Mouse (Mus musculus) left cerebral cortex, postnatal 14 days (tissue): ENCODE results near the gene Pde6g. TPM values are rescaled to one million over a fixed set of nuclear protein-coding genes. Genes with fewer than 3 reads are reported as not detected.

Experiments
- DNase-seq, 2 experiments: peaks; one replicate each; pipeline ENCODE4 v3.0.0; 2021 to 2022; ENCODE audit warnings: low spot score in 2 of 2, mixed read lengths in 1 of 2
- intact Hi-C: fragments of 180-260 bp; cut with DNase I; formaldehyde crosslinking; loops from one replicate; pipeline ENCODE4 v1.15.1; 2025
- long read RNA-seq, 2 experiments: library from polyadenylated mRNA; stranded (forward); transcript quantifications; one replicate each; pipeline ENCODE4 v2.0.0; 2021
- total RNA-seq, 2 experiments: library from RNA; stranded (reverse); gene quantifications; 2 replicates each; pipeline ENCODE4 v1.2.3; 2021

Pde6g gene
- under 1 TPM; 0.40 TPM for total RNA-seq
- long read RNA-seq, experiment 1: 0 reads
- long read RNA-seq, experiment 2: 0 reads

DNA sequence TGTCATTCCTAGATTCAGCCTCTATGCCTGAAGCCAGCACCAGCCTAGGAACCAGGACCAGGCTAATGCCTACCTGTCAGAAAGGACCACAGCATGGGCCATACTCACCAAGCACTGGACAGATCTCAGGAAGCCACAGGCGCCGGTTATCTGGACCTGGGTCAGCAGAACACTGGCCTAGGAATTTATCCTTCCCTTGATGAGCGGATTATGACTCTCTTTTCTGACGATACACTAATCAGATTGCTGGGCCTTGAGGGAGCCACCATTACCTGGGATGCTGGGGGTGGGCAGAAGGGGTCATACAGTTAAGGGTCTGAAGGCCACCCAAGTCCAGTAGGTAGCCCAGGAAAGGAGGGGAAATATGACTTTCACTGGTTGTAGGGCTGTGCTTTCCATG is at the start of gene Pde6g:
Gene Pde6g, minus strand, starts transcription at position 195 of the 400 bp plus-strand sequence.
- DNase-seq: no peak
- intact Hi-C loops: no loop called here

DNA sequence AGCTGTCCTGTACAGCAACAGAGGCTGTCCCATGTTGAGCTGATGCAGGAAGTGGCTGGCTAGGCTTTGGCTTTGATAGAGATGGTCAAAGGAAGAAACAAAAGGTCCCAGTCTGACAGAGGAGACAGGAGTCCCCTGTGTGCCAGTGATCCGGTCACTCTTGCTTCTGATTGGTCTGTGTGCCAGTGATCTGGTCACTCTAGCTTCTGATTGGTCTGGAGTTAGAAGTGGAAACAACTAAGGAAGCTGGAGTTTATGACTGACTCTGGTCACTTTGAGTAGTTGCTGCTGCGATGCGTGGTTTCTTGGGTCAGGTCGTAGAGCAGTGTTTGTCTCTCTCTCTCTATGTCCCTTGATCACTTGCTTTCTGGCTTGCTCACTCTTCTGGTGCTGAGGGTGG is 48.4 kb upstream of the Pde6g start:
- no peak for DNase-seq
- intact Hi-C loops: no loop called here

DNA sequence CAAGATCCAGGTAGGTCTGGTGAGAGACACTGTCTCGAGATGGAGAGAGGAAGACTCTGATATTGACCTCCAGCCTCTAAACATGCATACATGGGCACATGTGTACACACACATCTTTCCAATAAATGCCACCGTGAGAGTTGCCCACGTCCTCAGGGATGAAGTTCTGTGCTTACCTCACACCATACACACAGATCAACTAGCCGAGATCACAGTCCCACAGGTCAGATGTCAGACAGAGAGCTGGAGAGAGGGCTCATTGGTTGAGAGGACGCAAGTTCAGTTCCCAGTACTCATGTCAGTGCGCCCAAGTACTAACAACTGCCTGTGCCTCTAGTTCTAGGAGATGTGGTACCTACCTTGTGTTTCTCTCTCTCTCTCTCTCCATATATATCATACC is 47.7 kb upstream of the Pde6g start:
- DNase-seq: no peak
- intact Hi-C loops: no loop called here

DNA sequence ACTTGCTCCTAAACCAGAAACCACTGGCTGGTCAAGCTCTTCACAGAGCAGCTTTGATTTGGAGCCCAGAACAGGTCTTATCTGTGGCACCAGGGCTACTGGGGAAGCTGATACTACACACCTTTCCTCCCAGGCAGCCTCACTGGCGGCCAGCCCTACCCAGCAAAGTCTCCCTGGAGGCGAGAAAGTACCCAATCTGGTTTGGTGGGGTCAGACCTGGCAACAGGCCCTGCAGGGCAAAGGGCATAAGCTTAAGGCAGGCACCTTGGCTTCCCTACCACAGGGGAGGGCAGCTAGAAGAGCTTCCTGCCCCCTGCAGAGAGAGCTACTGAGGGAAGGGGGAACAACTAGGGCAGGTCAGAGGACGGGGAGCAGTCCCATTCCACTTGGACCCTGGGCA is 47.1 kb upstream of the Pde6g start:
- DNase-seq: no peak

DNA sequence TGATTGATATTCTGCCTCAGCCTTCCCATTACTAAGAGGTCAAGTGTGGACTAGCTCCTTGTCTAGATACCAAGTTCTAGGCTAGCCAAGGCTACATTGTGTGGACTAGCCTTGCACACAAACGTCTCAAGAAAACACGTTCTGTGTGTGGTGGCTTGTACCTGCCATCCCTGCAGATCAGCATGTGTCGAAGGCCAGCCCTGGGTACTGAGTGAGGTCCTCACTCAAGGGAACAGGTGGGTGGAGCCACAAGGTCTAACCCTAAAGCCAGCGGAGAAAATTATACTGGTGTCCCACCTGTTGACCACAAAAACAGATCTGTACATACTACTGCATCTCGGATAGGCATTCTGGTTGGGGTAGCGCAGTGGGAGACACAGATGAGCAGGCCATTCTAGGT is 46.6 kb upstream of the Pde6g start:
- intact Hi-C loops: no loop called here
- DNase-seq: no peak

More for the DNA sequence above, 47.1 kb upstream of the Pde6g start:
- intact Hi-C loops: no loop called here

DNA sequence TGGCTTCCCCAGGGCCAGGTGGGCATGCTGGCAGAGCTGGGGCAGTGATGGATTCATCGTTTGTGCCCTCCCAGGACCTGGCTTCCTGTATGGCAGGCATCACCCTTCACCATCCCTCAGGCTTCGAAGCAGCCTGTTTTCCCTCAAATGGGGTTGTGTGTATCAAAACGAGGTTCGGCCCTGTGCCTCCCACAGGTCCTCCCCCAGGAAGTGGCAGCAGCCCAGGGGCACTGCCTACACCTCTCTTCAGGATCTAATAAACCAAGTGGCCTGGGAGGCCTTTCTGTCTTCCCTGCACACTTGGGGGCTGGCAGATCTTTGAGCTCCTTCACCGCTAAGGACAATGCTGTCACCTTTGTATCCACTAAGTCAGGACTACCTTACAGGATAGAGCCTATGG is 45.6 kb upstream of the Pde6g start:
- intact Hi-C loops: no loop called here
- no peak for DNase-seq

DNA sequence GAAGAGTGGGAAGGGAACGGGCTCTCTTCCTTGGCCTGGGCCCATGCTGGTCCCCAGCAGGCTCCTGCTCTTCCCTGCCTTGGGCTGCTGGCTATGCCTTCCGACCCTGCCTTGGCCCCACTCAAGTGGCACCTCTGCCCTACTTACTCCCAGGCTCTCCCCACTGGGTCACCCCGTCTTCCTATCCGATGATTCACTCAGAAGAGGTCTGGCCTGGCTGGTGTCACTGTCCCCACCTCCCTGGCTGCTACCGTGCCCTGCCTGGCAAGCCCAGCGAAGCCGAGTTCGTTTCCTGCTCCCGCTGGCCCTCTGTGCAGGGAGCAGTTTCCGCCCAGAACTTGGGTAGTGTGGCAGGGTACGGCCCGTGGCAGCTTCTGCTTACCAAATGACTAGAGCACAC is 44.9 kb upstream of the Pde6g start:
- DNase-seq: no peak
- intact Hi-C loops: no loop called here

DNA sequence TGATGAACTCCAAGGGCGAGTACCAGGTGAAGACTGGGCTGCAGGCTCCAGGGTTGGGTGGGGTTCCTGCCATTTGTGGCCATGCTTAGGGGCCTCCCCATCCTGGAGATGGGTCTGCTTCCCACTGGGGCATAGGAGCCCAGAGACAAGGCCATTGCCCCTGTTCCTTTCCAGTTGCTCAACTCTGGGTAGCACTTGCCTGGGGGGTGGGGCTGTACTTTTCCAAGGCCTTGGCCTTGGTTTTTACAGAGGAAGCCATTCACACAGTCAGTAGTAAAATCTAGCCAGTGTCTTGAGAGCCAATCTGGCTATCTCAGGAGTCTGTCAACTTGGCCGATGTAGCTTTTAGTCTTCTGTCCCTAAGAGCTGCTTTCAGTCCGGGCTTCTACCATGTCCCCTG is 44.1 kb upstream of the Pde6g start:
- intact Hi-C loops: no loop called here
- no peak for DNase-seq

DNA sequence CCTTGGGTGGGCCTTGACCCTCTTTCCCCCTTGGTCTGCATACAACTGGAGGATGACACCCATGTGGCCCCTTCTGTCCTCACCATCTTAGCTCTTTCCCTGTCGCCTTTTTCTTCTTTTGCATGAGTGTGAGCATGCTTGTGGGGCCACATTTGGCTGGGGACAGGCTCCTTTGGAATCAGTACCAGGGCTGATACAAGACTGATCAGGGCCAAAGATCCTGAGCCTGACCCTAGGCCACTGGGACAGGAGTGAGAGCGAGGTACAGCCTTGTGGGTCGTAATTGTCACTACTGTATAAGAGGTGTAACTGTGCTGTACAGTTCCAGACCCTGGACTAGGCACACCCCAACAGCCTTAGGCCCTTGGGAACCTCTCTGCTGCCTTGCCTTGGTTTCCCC is 40.6 kb upstream of the Pde6g start:
- DNase-seq: no peak
- intact Hi-C loops: no loop called here

DNA sequence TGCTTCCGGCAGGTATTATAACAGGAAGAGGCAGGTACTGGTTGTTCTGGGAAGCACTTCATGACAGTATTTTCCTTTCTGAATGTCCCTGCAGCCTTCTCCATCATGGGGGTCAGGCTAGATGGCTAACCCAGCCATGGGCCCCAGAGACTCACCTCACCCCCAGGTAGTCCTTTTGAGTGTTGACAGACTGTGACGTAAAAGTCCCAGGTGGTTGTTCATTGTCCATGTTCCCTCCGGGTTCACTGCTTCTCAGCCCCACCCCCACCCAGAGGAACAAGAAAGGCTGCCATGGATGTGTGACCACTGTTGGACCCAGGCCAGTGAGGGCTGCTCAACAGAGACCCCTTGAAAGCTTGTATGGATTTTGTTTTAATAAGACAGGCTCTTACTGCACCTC is 40.1 kb upstream of the Pde6g start:
- intact Hi-C loops: no loop called here
- no peak for DNase-seq

DNA sequence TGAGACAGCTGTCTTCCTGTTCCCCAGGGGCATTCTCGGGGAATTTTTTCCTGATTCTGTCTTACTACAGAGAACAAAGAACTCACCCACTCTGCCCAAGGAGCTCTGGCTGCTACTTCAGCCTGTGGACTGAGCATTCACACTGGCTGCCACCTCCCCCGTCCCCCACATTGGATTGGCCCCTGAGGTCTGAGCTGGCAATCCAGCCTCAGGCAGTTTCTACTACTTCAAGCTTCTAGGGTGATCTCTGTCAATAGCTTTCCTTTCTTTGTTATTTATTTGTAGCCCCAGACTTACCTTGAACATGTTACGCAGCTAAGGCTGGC is 39.5 kb upstream of the Pde6g start:
- DNase-seq: no peak
- intact Hi-C loops: no loop called here

DNA sequence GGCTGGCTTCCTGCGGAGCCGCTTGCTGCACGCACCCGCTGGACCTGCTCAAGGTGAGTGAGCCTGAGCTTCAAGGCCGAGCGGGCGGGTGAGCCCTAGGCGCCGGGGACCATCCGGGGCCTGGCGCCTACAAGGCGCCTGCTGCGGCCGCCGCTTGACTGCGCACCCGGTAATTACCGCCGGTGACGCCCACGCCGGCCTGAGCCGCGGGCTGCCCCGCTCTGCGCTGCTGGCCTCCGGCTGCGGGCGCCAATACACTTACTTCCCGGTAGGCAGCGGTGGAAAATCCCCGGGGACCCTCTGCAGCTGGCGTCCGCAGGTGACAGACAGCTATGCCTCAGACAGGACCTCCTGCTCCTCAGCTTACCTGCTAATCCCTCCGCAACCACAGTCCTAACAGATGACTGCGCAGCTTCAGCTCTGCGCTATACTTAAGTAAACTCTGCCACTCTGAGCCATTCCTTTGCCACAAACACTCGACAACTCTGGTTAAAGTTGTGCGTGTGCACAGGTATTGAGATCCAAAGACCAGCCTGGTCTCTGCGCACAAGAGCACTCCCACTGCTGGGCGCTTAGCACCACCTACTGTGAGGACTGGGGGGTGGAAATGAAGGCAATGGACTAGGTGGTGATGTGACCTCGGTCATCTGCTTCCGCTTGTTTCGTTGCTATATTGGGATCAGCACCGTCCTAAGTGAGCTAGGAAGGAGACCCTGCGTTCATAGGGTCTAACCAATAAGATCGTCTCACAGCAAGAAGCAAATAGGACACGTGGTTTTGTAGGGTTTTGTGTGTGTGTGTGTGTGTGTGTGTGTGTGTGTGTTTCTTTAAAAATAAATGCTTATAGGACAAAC is 39.0 kb upstream of the Pde6g start:
- intact Hi-C loops: no loop called here
- peak; percentile 38 to 62 for DNase-seq

DNA sequence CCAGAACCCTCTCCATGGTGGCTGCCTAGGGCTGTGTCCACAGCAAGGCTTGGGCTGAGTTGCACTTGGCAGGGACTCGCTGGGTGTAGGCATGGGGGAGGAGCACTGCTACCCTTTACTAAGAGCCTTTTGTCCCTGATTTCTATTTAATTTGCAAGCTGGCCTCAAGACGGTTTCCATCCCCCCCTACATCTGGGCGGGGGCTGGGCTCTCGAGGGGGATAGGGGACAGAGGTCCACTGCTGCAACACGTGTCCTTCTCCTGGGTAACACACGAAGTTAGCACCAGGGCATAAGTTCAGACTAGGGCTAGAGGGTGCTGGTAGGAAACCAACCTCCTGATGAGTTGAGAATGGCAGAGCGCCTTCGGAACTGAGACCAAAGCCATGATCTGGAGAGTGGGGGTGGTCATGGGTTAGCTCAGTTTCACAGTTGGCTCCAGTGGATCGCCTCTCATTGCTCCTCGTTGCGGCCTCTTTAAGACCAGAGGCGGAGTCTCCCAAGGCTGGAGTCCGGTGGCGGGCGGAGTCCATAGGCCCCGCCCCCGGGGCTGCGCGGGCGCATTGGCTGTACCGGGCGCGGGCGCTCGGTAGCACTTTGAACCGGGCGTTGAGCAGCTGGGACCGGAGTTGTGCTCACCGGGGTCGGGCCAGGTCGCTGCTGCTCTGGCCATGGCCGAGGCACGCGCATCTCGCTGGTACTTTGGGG is 38.2 kb upstream of the Pde6g start, which contains the start of gene Slc25a10:
Gene Slc25a10, plus strand, starts transcription at position 524 of the 707 bp plus-strand sequence.
- peak; percentile 85 to 89 for DNase-seq
- intact Hi-C loops: no loop called here

DNA sequence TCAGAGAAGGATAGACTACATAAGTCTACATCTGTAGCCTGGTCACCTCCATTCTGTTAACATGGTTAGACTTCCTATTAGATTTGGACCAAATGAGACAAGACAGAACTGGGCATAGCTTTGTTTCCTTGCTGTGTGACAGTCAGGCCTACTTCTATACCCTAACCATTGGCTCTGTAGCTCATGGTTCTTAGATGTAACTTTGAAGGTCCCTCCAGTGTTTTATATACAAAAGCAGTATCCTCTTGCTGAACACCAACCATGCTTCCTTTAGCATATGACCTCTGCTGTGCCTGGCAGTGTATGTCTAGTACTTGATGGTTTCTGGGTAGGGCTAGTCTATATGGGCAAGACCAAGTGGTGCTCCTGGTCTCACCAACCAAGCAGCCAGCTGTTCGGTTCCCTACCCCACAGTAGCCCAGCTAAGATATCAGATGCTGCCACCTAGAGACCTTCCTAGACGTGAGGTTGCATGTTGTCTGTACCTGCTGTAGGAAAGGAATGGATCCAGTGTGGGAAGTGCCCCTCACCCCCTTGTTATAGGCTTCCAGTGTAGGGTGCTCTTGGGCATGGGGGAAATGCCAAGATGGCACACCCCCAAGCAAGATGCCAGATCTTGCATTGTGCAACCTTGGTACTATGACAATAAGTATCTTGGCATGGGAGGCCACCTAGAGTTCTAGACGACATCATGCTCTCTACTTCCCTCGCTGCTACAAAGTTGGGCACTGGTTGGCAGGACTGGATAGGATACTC is 37.2 kb upstream of the Pde6g start:
- DNase-seq: no peak
- intact Hi-C loops: no loop called here

DNA sequence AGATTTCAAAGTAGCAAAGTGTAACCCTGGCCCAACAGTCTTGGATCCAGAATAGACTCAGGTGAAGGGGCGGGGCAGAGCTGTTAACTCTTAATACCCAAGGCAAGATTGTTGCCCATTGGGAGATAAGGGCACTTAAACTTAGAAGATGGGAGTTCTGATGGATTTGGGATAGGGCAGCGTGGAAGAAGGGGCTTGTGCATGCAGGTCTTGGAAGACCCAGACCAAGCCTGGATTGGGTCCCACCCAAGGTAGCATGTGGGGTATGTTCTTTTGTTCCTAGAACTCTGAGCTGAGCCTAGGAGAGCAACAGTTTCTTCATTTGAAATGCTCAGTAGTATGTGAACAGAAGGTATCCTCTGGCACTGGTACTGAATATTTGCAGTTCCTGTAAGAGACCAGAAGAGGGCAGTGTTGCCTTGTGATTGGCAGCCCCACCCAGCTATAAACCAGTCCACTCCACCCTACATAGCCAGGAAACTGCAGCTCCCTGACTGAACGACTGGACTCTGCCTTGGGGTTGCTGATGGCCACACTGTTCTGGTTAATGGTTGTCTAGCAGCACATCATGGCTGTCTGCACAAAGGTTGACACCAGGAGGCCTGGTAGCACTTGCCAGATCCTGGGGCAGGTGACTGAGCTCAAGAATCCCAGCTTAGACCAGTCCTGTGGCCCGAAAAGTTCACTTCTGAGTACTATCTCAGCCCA is 35.9 kb upstream of the Pde6g start:
- intact Hi-C loops: no loop called here

DNA sequence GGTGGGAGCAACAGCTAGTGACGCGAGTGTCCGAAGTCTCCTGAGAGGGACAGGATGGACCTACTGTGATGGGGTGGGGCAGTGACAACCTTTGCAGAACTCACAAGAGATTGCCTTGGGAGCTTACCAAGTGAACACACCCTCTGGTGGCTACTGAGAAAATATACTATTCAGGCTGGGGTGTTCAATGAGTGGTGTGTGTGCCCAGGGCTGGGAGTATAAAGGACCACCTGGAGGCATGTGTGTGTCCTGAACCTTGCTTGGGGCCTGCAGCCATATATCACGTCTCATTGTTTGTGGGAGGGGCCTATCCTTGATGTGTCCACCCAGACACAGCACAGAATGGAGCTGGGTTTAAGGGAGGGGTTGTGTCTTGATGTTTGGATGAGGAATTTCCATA is 35.2 kb upstream of the Pde6g start:
- intact Hi-C loops: no loop called here
- no peak for DNase-seq

More for the DNA sequence above, 35.9 kb upstream of the Pde6g start:
- peak; percentile 71 to 86 for DNase-seq

DNA sequence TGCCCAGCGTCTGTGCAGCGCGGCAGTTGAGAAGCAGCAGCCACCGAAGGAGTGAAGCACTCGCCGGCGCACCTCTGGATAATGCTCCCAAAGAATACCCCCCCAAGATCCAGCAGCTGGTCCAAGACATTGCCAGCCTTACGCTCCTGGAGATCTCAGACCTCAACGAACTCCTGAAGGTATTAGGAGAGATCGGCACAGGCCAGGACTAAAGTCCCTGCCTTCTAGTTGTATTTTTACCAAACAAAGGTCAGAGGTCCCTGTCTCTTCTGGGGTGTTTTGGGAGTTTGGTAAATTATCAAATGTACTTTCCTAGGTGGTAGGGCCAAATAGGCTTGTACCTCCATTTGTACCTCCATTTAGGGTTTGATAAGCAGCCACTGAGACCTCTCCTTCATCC is 32.0 kb upstream of the Pde6g start:
- intact Hi-C loops: no loop called here
- DNase-seq: no peak

DNA sequence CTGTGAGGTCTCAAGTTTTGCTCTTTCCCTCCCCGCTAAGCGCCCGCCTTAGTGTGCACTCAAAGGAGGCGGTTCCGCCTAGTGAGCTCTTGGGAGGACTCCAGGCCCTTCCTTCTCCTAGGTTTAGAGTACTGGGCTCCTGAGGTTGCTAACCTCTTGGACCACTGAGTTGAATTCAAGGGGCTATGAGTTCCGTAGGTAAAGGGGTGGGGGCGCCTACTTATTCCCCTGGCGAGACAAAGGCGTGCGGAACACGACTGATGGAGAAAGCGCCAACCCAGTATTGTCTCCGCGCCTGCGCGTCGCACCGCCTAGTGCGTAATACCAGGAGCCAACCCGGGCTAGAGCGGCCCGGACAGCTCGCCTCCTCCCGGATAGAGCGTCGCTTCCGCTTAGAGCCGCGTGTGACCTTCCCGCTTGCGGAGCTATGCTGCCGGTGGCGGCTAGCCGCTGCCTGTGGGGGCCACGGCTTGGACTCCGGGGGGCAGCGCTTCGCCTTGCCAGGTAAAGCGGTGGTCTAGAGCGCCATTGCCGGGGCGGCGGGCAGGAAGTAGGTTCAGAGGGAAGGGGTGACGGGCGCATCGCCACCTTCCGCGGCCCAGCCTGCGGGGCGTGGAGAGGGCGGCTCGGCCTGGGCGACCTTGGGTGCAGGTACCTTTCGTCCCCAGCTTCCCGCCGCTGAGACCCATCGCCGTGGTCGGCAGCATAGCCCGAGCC is 31.1 kb upstream of the Pde6g start, which contains the start of gene Mrpl12:
Gene Mrpl12, plus strand, starts transcription at position 349 of the 717 bp plus-strand sequence.
- DNase-seq: peak; percentile 90
- intact Hi-C loops: no loop called here

DNA sequence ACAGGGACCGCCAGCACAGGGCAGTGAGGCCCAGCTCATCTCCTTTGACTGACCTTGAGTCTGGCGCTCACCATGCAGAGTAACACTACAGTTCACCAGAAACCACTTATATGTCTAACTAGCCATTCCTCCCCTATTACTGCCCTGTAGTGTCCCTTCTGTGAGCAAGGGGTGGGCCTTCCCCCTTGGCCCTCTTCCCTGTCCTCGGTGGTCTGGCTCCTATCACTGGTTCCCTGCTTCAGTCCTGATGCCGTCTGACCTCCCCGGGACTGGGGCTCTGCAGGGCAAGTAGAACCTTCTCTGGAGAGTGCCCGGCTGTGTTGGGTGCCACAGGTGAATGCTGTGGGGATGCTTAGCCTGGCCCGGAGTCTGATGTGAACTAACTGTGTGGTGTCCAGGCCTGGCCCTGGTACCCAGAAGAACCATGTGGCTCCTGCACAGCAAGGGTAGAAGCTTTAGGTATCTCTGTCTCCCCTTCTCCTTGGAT is 30.2 kb upstream of the Pde6g start:
- intact Hi-C loops: no loop called here
- DNase-seq: no peak
